Mouse (Mus musculus) bone marrow, adult 2 months (tissue): ENCODE measurements around the gene Ints3.

ENCODE experiments used
- CTCF ChIP-seq: fragments of 200-500 bp; IDR thresholded peaks from 2 replicates; pipeline ENCODE4 v1.5.1; 2011; ENCODE audit warnings: low read length, control low read depth; ENCODE audit not compliant: control insufficient read depth, insufficient read depth
- POLR2A ChIP-seq: fragments of 200-500 bp; IDR thresholded peaks from 2 replicates; pipeline ENCODE4 v1.6.1; 2011; ENCODE audit warnings: low read depth, mild to moderate bottlenecking, control low read depth, low read length, borderline replicate concordance; ENCODE audit not compliant: control insufficient read depth

DNA sequence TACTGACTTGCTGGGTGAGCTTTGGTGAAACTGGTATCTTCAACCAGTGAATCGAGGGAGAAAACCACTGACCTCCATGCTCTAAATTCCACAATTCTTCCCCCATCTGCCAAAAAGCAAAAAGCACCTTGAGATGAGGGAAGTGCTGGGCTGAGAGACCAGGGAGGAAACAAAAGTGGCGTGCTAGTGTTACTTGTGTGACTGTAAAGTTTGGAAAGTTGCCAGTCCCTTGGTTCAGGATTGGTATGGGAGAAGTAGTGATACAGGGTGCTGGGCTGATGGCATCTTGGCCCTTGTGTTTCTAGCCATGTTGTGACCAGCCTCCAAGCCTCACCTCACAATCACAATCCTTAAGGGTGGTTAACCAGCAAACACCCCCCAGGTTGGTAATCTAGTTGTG is 71.1 kb downstream of the Ints3 start:
- TF ChIP-seq CTCF (no peak), POLR2A (no peak)
